Mouse (Mus musculus) CH12.LX (cell line): ENCODE data around the gene Dcdc2b. TPM values are rescaled to one million over a fixed set of nuclear protein-coding genes. Genes with fewer than 3 reads are reported as not detected.

Source experiments
- DNase-seq: peaks from one replicate; pipeline ENCODE4 v3.0.0-alpha.2; 2013; ENCODE audit errors: extremely low read depth
- H3K27ac ChIP-seq: 2 replicates; pipeline ENCODE4 v1.5.1; 2012; ENCODE audit warnings: low read depth, mild to moderate bottlenecking, control low read depth, moderate library complexity; ENCODE audit not compliant: insufficient read depth
- H3K27me3 ChIP-seq: replicated peaks from 2 replicates; pipeline ENCODE3; 2012; ENCODE audit warnings: inconsistent platforms
- H3K36me3 ChIP-seq, 2 experiments: replicated peaks in 1 of 2; 2 replicates each; pipeline versions ENCODE3 to v1.6.1; 2012; ENCODE audit warnings: inconsistent platforms in 1 of 2, low read length in 1 of 2, mild to moderate bottlenecking in 1 of 2, mixed read lengths in 1 of 2, moderate library complexity in 1 of 2; ENCODE audit not compliant: control insufficient read depth in 1 of 2, insufficient read depth in 1 of 2
- H3K4me1 ChIP-seq, 2 experiments: 2 replicates each; pipeline ENCODE4 v1.6.1; 2012; ENCODE audit warnings: inconsistent platforms in 1 of 2, moderate library complexity in 1 of 2; ENCODE audit not compliant: insufficient read depth in 2 of 2, control insufficient read depth in 1 of 2
- H3K4me2 ChIP-seq: 2 replicates; pipeline ENCODE4 v1.6.1; 2012; ENCODE audit warnings: low read depth, mild to moderate bottlenecking, control low read depth; ENCODE audit not compliant: poor library complexity, insufficient read depth, severe bottlenecking
- H3K4me3 ChIP-seq, 3 experiments: fragments of 150-350 bp in 1 of 3; sonication (generic) in 1 of 3; replicated peaks in 1 of 3; 2 replicates each; pipeline versions ENCODE3 to v1.5.1; 2011 to 2012; ENCODE audit warnings: low read depth in 2 of 3, low read length in 2 of 3, mild to moderate bottlenecking in 2 of 3, moderate library complexity in 2 of 3, control low read depth in 1 of 3, improper control_type of control experiment in 1 of 3, inconsistent platforms in 1 of 3, mixed read lengths in 1 of 3; ENCODE audit not compliant: poor library complexity in 1 of 3
- H3K79me2 ChIP-seq: replicated peaks from 2 replicates; pipeline ENCODE4 v1.6.1; 2012; ENCODE audit warnings: mild to moderate bottlenecking, moderate library complexity; ENCODE audit not compliant: control insufficient read depth, poor library complexity, insufficient read depth, severe bottlenecking; ENCODE audit errors: extremely low read depth
- H3K9ac ChIP-seq: 2 replicates; pipeline ENCODE4 v1.6.1; 2012; ENCODE audit warnings: low read depth, mild to moderate bottlenecking, control low read depth, moderate library complexity; ENCODE audit not compliant: insufficient read depth
- H3K9me3 ChIP-seq: replicated peaks from 2 replicates; pipeline ENCODE3; 2012; ENCODE audit warnings: low read length, inconsistent platforms, mixed read lengths
- BHLHE40 ChIP-seq: IDR thresholded peaks from 2 replicates; pipeline ENCODE4 v1.6.1; 2011; ENCODE audit warnings: mild to moderate bottlenecking, low read depth, low read length, improper control_type of control experiment
- CHD2 ChIP-seq: IDR thresholded peaks from 2 replicates; pipeline ENCODE4 v1.6.1; 2011; ENCODE audit warnings: low read length, improper control_type of control experiment
- CTCF ChIP-seq, 2 experiments: IDR thresholded peaks in 1 of 2; conservative IDR thresholded peaks in 1 of 2; 2 replicates each; pipeline ENCODE4 v1.5.1; 2011 to 2012; ENCODE audit warnings: low read depth in 2 of 2, low read length in 2 of 2, improper control_type of control experiment in 1 of 2, inconsistent platforms in 1 of 2, mild to moderate bottlenecking in 1 of 2, moderate library complexity in 1 of 2
- ELF1 ChIP-seq: IDR thresholded peaks from 2 replicates; pipeline ENCODE4 v1.6.1; 2014; ENCODE audit warnings: low read depth, mild to moderate bottlenecking, inconsistent platforms, low read length, improper control_type of control experiment
- EP300 ChIP-seq: IDR thresholded peaks from 2 replicates; pipeline ENCODE4 v1.6.1; 2011; ENCODE audit warnings: low read length, improper control_type of control experiment
- ETS1 ChIP-seq: conservative IDR thresholded peaks from 2 replicates; pipeline ENCODE4 v1.6.1; 2012; ENCODE audit warnings: low read depth, mild to moderate bottlenecking, inconsistent platforms, low read length, improper control_type of control experiment, moderate library complexity
- GABPA ChIP-seq: IDR thresholded peaks from 2 replicates; pipeline ENCODE4 v1.6.1; 2012; ENCODE audit warnings: low read depth, low read length, improper control_type of control experiment, inconsistent platforms; ENCODE audit not compliant: insufficient replicate concordance
- HCFC1 ChIP-seq: IDR thresholded peaks from 2 replicates; pipeline ENCODE4 v1.6.1; 2012; ENCODE audit warnings: low read depth, mild to moderate bottlenecking, inconsistent platforms, low read length, improper control_type of control experiment
- IRF4 ChIP-seq: IDR thresholded peaks from 2 replicates; pipeline ENCODE4 v1.6.1; 2014; ENCODE audit warnings: low read depth, mild to moderate bottlenecking, inconsistent platforms, low read length, improper control_type of control experiment
- JUN ChIP-seq: IDR thresholded peaks from 2 replicates; pipeline ENCODE4 v1.6.1; 2011; ENCODE audit warnings: low read depth, mild to moderate bottlenecking, low read length, improper control_type of control experiment, moderate library complexity; ENCODE audit not compliant: insufficient read depth
- JUND ChIP-seq: conservative IDR thresholded peaks from 2 replicates; pipeline ENCODE4 v1.6.1; 2011; ENCODE audit warnings: low read depth, low read length, improper control_type of control experiment
- KAT2A ChIP-seq: IDR thresholded peaks from 2 replicates; pipeline ENCODE4 v1.6.1; 2012; ENCODE audit warnings: low read length, improper control_type of control experiment, inconsistent platforms; ENCODE audit not compliant: insufficient replicate concordance
- MAFK ChIP-seq: IDR thresholded peaks from 2 replicates; pipeline ENCODE4 v1.6.1; 2011; ENCODE audit warnings: low read length, improper control_type of control experiment; ENCODE audit not compliant: insufficient replicate concordance
- MAX ChIP-seq: IDR thresholded peaks from 2 replicates; pipeline ENCODE4 v1.6.1; 2011; ENCODE audit warnings: low read length, improper control_type of control experiment
- MAZ ChIP-seq: IDR thresholded peaks from 2 replicates; pipeline ENCODE4 v1.6.1; 2012; ENCODE audit warnings: low read depth, mild to moderate bottlenecking, inconsistent platforms, low read length, improper control_type of control experiment, moderate library complexity
- MEF2A ChIP-seq: IDR thresholded peaks from 2 replicates; pipeline ENCODE4 v1.6.1; 2014; ENCODE audit warnings: low read depth, mild to moderate bottlenecking, inconsistent platforms, low read length, improper control_type of control experiment, borderline replicate concordance
- MXI1 ChIP-seq: IDR thresholded peaks from 2 replicates; pipeline ENCODE4 v1.6.1; 2011; ENCODE audit warnings: mild to moderate bottlenecking, low read depth, low read length, improper control_type of control experiment
- MYC ChIP-seq: IDR thresholded peaks from 2 replicates; pipeline ENCODE4 v1.6.1; 2011; ENCODE audit warnings: low read depth, mild to moderate bottlenecking, improper control_type of control experiment, low read length
- NELFE ChIP-seq: IDR thresholded peaks from 2 replicates; pipeline ENCODE4 v1.6.1; 2011; ENCODE audit warnings: low read depth, low read length, improper control_type of control experiment
- NRF1 ChIP-seq: IDR thresholded peaks from 2 replicates; pipeline ENCODE4 v1.6.1; 2014; ENCODE audit warnings: low read depth, mild to moderate bottlenecking, inconsistent platforms, low read length, improper control_type of control experiment, moderate library complexity
- PAX5 ChIP-seq: IDR thresholded peaks from 2 replicates; pipeline ENCODE4 v1.6.1; 2012; ENCODE audit warnings: low read length, inconsistent platforms, mixed read lengths
- POLR2A ChIP-seq: IDR thresholded peaks from 2 replicates; pipeline ENCODE4 v1.6.1; 2011; ENCODE audit warnings: low read depth, mild to moderate bottlenecking, improper control_type of control experiment, low read length
- POLR2AphosphoS2 ChIP-seq: IDR thresholded peaks from 2 replicates; pipeline ENCODE4 v1.6.1; 2011; ENCODE audit warnings: low read depth, low read length, improper control_type of control experiment
- RAD21 ChIP-seq: IDR thresholded peaks from 2 replicates; pipeline ENCODE4 v1.6.1; 2011; ENCODE audit warnings: low read depth, mild to moderate bottlenecking, low read length, improper control_type of control experiment, moderate library complexity
- RCOR1 ChIP-seq: conservative IDR thresholded peaks from 2 replicates; pipeline ENCODE4 v1.6.1; 2012; ENCODE audit warnings: low read depth, mild to moderate bottlenecking, inconsistent platforms, low read length, improper control_type of control experiment
- SIN3A ChIP-seq: IDR thresholded peaks from 2 replicates; pipeline ENCODE4 v1.6.1; 2012; ENCODE audit warnings: low read length, improper control_type of control experiment, inconsistent platforms
- SMC3 ChIP-seq: IDR thresholded peaks from 2 replicates; pipeline ENCODE4 v1.6.1; 2011; ENCODE audit warnings: low read depth, low read length, improper control_type of control experiment
- TBP ChIP-seq: conservative IDR thresholded peaks from 2 replicates; pipeline ENCODE4 v1.6.1; 2011; ENCODE audit warnings: low read depth, low read length, improper control_type of control experiment
- TCF12 ChIP-seq: IDR thresholded peaks from 2 replicates; pipeline ENCODE4 v1.6.1; 2014; ENCODE audit warnings: low read depth, mild to moderate bottlenecking, inconsistent platforms, low read length, improper control_type of control experiment
- UBTF ChIP-seq: IDR thresholded peaks from 2 replicates; pipeline ENCODE4 v1.6.1; 2012; ENCODE audit warnings: low read depth, mild to moderate bottlenecking, inconsistent platforms, low read length, improper control_type of control experiment, moderate library complexity
- USF1 ChIP-seq: IDR thresholded peaks from 2 replicates; pipeline ENCODE4 v1.6.1; 2014; ENCODE audit warnings: low read depth, mild to moderate bottlenecking, inconsistent platforms, low read length, improper control_type of control experiment
- USF2 ChIP-seq: conservative IDR thresholded peaks from 2 replicates; pipeline ENCODE4 v1.6.1; 2011; ENCODE audit warnings: low read depth, low read length, improper control_type of control experiment
- ZC3H11A ChIP-seq: IDR thresholded peaks from 2 replicates; pipeline ENCODE4 v1.6.1; 2012; ENCODE audit warnings: low read depth, mild to moderate bottlenecking, inconsistent platforms, low read length, improper control_type of control experiment
- ZKSCAN1 ChIP-seq: IDR thresholded peaks from 2 replicates; pipeline ENCODE4 v1.6.1; 2012; ENCODE audit warnings: low read depth, inconsistent platforms, low read length, improper control_type of control experiment, borderline replicate concordance
- ZMIZ1 ChIP-seq: IDR thresholded peaks from 2 replicates; pipeline ENCODE4 v1.6.1; 2012; ENCODE audit warnings: low read depth, mild to moderate bottlenecking, inconsistent platforms, low read length, improper control_type of control experiment
- ZNF384 ChIP-seq: IDR thresholded peaks from 2 replicates; pipeline ENCODE4 v1.6.1; 2012; ENCODE audit warnings: low read depth, low read length, improper control_type of control experiment, inconsistent platforms
- dilution Hi-C: fragments of 300-500 bp; cut with MboI; formaldehyde crosslinking; loops from 2 replicates; pipeline ENCODE4 v1.14.3; 2020; ENCODE audit warnings: low sequenced_read_pairs; ENCODE audit not compliant: extremely low pct_unique_long_range_greater_than_20kb, extremely low pct_ligation_motif_present
- in situ Hi-C: fragments of 300-500 bp; cut with MboI; formaldehyde crosslinking; loops from 3 replicates; pipeline ENCODE4 v1.14.3; 2019; ENCODE audit warnings: low sequenced_read_pairs, low pct_ligation_motif_present, low pct_unique_long_range_greater_than_20kb, mixed read lengths
- polyA plus RNA-seq: library from polyadenylated mRNA; unstranded; fragments of >175 nt; gene quantifications from 2 replicates; pipeline ENCODE4 v1.2.1, GENCODE M21; 2012; ENCODE audit warnings: low read depth; ENCODE audit not compliant: insufficient read length
- total RNA-seq, 2 experiments: library from RNA; depleted of rRNA; stranded (reverse); fragments of 300-350 nt in 1 of 2; fragments of >200 nt in 1 of 2; gene quantifications; 2 replicates each; pipeline ENCODE4 v1.2.3; 2012 to 2014

The Dcdc2b gene
- total and polyA plus RNA-seq, 3 experiments, result 0.66 to 1.6 TPM; not detected in 1

- H3K4me1 ChIP-seq, result peaks cover 7 to 52% of the 10 kb centered on the region in 2 experiments
These were observed 5.0 kb upstream of the Dcdc2b start, which contains the start of gene Iqcc for GRCm38 (mm10) chr4:129618786-129619691. Iqcc (minus strand) TSS chr4:129619099.

GRCm38 (mm10) chr4:129618031-129618430 lies 4.0 kb upstream of the Dcdc2b start:
- DNase-seq, result no peak
- Histone ChIP-seq H3K4me2 (peak overlapping the region; percentile 45; the same call in 1 of the 2 replicates), H3K27me3 (no peaks in the 10 kb centered on the region), H3K4me3 (peak overlapping the region; percentile 74 to 76 (median 75)), H3K79me2 (no peaks in the 10 kb centered on the region), H3K9me3 (no peaks in the 10 kb centered on the region), H3K27ac (no peak overlapping the region), H3K36me3 (peaks cover 23 to 56% of the 10 kb centered on the region in 2 experiments), H3K9ac (peak overlapping the region; percentile 93; the same call in 1 of the 2 replicates), H3K4me1 (peaks cover 7 to 49% of the 10 kb centered on the region in 2 experiments)
- no peak for TF ChIP-seq MAZ
- no peak for TF ChIP-seq NRF1
- in situ Hi-C loops, result loop anchor here (25.0 kb wide), 1 partner anchor 256 kb away; no protein-coding TSS in a partner anchor
- dilution Hi-C loops, result no loop called here

More at GRCm38 (mm10) chr4:129618786-129619691, 5.0 kb upstream of the Dcdc2b start, which contains the start of gene Iqcc:
- Histone ChIP-seq H3K79me2 (no peaks in the 10 kb centered on the region), H3K36me3 (peaks cover 20 to 47% of the 10 kb centered on the region in 2 experiments), H3K4me3 (peak within 1 kb of the TSS; percentile 74 to 76 (median 75)), H3K9me3 (no peaks in the 10 kb centered on the region), H3K27me3 (no peaks in the 10 kb centered on the region), H3K4me2 (peak within 1 kb of the TSS; percentile 45), H3K27ac (peak within 1 kb of the TSS; percentile 84), H3K9ac (peak within 1 kb of the TSS; percentile 93)
- DNase-seq, result peak; percentile 94
- in situ Hi-C loops (loop anchor here (25.0 kb wide), 1 partner anchor 257 kb away; no protein-coding TSS in a partner anchor), dilution Hi-C loops (no loop called here)
- TF ChIP-seq TCF12 (peak; percentile 58; the same call in 1 of the 2 replicates), IRF4 (no peak), SMC3 (no peak), JUND (no peak), PAX5 (no peak), NELFE (peak; percentile 97), CTCF (conservative IDR thresholded peaks at IDR 0.05 in 1 of 2, IDR thresholded peaks at IDR 0.05 in 1 of 2; ENCODE audit: low read depth in 2 of 2, low read length in 2 of 2) (peak in 1 of 2 experiments; percentile 13; a peak in 1 of 4 replicates), ETS1 (no peak), RCOR1 (0 out of 2 replicates have a peak, but pooled peaks have one; percentile 38), USF2 (no peak), JUN (no peak), MAFK (no peak), MYC (peak; percentile 60; the same call in 1 of the 2 replicates), HCFC1 (peak; percentile 72), MEF2A (no peak), MAX (peak; percentile 29; the same call in 1 of the 2 replicates), MAZ (0 out of 2 replicates have a peak, but pooled peaks have one; percentile 57), USF1 (no peak), ELF1 (peak; percentile 72), ZNF384 (no peak), TBP (0 out of 2 replicates have a peak, but pooled peaks have one; percentile 51), CHD2 (peak; percentile 53; the same call in 1 of the 2 replicates), UBTF (no peak), ZC3H11A (no peak), NRF1 (peak; percentile 100), RAD21 (no peak), ZMIZ1 (peak; percentile 84), POLR2AphosphoS2 (peak; percentile 95), BHLHE40 (no peak), MXI1 (peak; percentile 28; the same call in 1 of the 2 replicates), KAT2A (0 out of 2 replicates have a peak, but pooled peaks have one; percentile 14), POLR2A (peak; percentile 92), SIN3A (peak; percentile 72), EP300 (no peak), ZKSCAN1 (peak; percentile 87), GABPA (no peak)
